Mouse (Mus musculus): ENCODE measurements around the gene Ip6k1. TPM values are rescaled to one million over a fixed set of nuclear protein-coding genes. Genes with fewer than 3 reads are reported as not detected.

The Ip6k1 gene
- total and polyA plus RNA-seq, 2 experiments from 2014 or later = 25.4 to 102 TPM

- ATAC-seq (ENCODE audit: insufficient read depth, low read depth) = no peak
- Histone ChIP-seq H3K4me3 (ENCODE audit: low read depth, low read length) (no peak overlapping the region), H3K27ac (ENCODE audit: low read depth) (no peak overlapping the region), H3K36me3 (replicated peaks; ENCODE audit: control insufficient read depth, insufficient read depth, low read length) (peaks cover 63% of the 10 kb centered on the region), H3K4me1 (ENCODE audit: control insufficient read depth, insufficient read depth) (no peaks in the 10 kb centered on the region), H3K4me2 (ENCODE audit: low read depth, low read length) (no peak overlapping the region), H3K27me3 (ENCODE audit: control insufficient read depth, insufficient read depth, low read length) (no peaks in the 10 kb centered on the region), H3K9ac (replicated peaks; ENCODE audit: low read depth, low read length) (no peak overlapping the region), H3K9me3 (replicated peaks; ENCODE audit: control insufficient read depth, low read length) (no peaks in the 10 kb centered on the region)
- DNase-seq (ENCODE audit: low spot score) = no peak
- TF ChIP-seq CTCF (IDR thresholded peaks at IDR 0.05; ENCODE audit: low read depth) (no peak), EP300 (IDR thresholded peaks at IDR 0.05; ENCODE audit: low read depth) (no peak)
- WGBS = 88% methylated on average over 2 of the region's 2 CpGs
Measured at GRCm38 (mm10) chr9:108035331-108036156, 33.2 kb downstream of the Ip6k1 start.

GRCm38 (mm10) chr9:108044751-108045492, 42.6 kb downstream of the Ip6k1 start:
- H3K36me3 ChIP-seq (replicated peaks; ENCODE audit: control insufficient read depth, insufficient read depth, low read length) = peaks cover 59% of the 10 kb centered on the region
- ATAC-seq (ENCODE audit: insufficient read depth, low read depth) (no peak), DNase-seq (ENCODE audit: low spot score) (no peak)
- H3K9ac ChIP-seq (replicated peaks; ENCODE audit: low read depth, low read length) = no peak overlapping the region
- no peak overlapping the region for H3K27ac ChIP-seq (ENCODE audit: low read depth)
- no peaks in the 10 kb centered on the region for H3K27me3 ChIP-seq (ENCODE audit: control insufficient read depth, insufficient read depth, low read length)
- 96% methylated on average over 8 of the region's 8 CpGs for WGBS
- H3K4me3 ChIP-seq (ENCODE audit: low read depth, low read length) = no peak overlapping the region
- TF ChIP-seq CTCF (IDR thresholded peaks at IDR 0.05; ENCODE audit: low read depth) (peak; percentile 15; the same call in 1 of the 2 replicates), EP300 (IDR thresholded peaks at IDR 0.05; ENCODE audit: low read depth) (no peak)
- no peak overlapping the region for H3K4me2 ChIP-seq (ENCODE audit: low read depth, low read length)
- H3K9me3 ChIP-seq (replicated peaks; ENCODE audit: control insufficient read depth, low read length) = no peaks in the 10 kb centered on the region
- peaks cover 13% of the 10 kb centered on the region for H3K4me1 ChIP-seq (ENCODE audit: control insufficient read depth, insufficient read depth)

GRCm38 (mm10) chr9:108046582-108046981, 44.3 kb downstream of the Ip6k1 start:
- H3K36me3 ChIP-seq (replicated peaks; ENCODE audit: control insufficient read depth, insufficient read depth, low read length) = peaks cover 58% of the 10 kb centered on the region
- WGBS = 86% methylated on average over 4 of the region's 4 CpGs

GRCm38 (mm10) chr9:108047601-108048565, 45.6 kb downstream of the Ip6k1 start:
- ATAC-seq (ENCODE audit: insufficient read depth, low read depth) (no peak), DNase-seq (ENCODE audit: low spot score) (no peak)
- Histone ChIP-seq H3K9me3 (replicated peaks; ENCODE audit: control insufficient read depth, low read length) (no peaks in the 10 kb centered on the region), H3K9ac (replicated peaks; ENCODE audit: low read depth, low read length) (0 out of 2 replicates have a peak overlapping the region, but pooled peaks have one; percentile 22), H3K4me3 (ENCODE audit: low read depth, low read length) (peak overlapping the region; percentile 59), H3K4me2 (ENCODE audit: low read depth, low read length) (peak overlapping the region; percentile 87), H3K4me1 (ENCODE audit: control insufficient read depth, insufficient read depth) (peaks cover 15% of the 10 kb centered on the region), H3K27me3 (ENCODE audit: control insufficient read depth, insufficient read depth, low read length) (no peaks in the 10 kb centered on the region), H3K36me3 (replicated peaks; ENCODE audit: control insufficient read depth, insufficient read depth, low read length) (peaks cover 50% of the 10 kb centered on the region), H3K27ac (ENCODE audit: low read depth) (peak overlapping the region; percentile 44)
- TF ChIP-seq EP300 (IDR thresholded peaks at IDR 0.05; ENCODE audit: low read depth) (no peak), CTCF (IDR thresholded peaks at IDR 0.05; ENCODE audit: low read depth) (no peak)
- 34% methylated on average over 17 of the region's 17 CpGs for WGBS

More at GRCm38 (mm10) chr9:108046582-108046981, 44.3 kb downstream of the Ip6k1 start:
- H3K9me3 ChIP-seq (replicated peaks; ENCODE audit: control insufficient read depth, low read length) = no peaks in the 10 kb centered on the region
- TF ChIP-seq EP300 (IDR thresholded peaks at IDR 0.05; ENCODE audit: low read depth) (no peak), CTCF (IDR thresholded peaks at IDR 0.05; ENCODE audit: low read depth) (no peak)
- H3K4me3 ChIP-seq (ENCODE audit: low read depth, low read length) = no peak overlapping the region
- H3K4me1 ChIP-seq (ENCODE audit: control insufficient read depth, insufficient read depth) = peaks cover 15% of the 10 kb centered on the region
- H3K4me2 ChIP-seq (ENCODE audit: low read depth, low read length) = no peak overlapping the region
- H3K27ac ChIP-seq (ENCODE audit: low read depth) = no peak overlapping the region
- H3K9ac ChIP-seq (replicated peaks; ENCODE audit: low read depth, low read length) = no peak overlapping the region
- H3K27me3 ChIP-seq (ENCODE audit: control insufficient read depth, insufficient read depth, low read length) = no peaks in the 10 kb centered on the region
- DNase-seq (ENCODE audit: low spot score) (no peak), ATAC-seq (ENCODE audit: insufficient read depth, low read depth) (no peak)

- peak overlapping the region; percentile 44 for H3K27ac ChIP-seq (ENCODE audit: low read depth)
- H3K9me3 ChIP-seq (replicated peaks; ENCODE audit: control insufficient read depth, low read length) = no peaks in the 10 kb centered on the region
- no peaks in the 10 kb centered on the region for H3K27me3 ChIP-seq (ENCODE audit: control insufficient read depth, insufficient read depth, low read length)
- H3K36me3 ChIP-seq (replicated peaks; ENCODE audit: control insufficient read depth, insufficient read depth, low read length) = peaks cover 50% of the 10 kb centered on the region
- 0 out of 2 replicates have a peak overlapping the region, but pooled peaks have one; percentile 22 for H3K9ac ChIP-seq (replicated peaks; ENCODE audit: low read depth, low read length)
- WGBS = under 1% methylated on average over 19 of the region's 19 CpGs
- peak overlapping the region; percentile 87 for H3K4me2 ChIP-seq (ENCODE audit: low read depth, low read length)
- no peak for DNase-seq (ENCODE audit: low spot score)
- peak overlapping the region; percentile 59 for H3K4me3 ChIP-seq (ENCODE audit: low read depth, low read length)
- H3K4me1 ChIP-seq (ENCODE audit: control insufficient read depth, insufficient read depth) = peaks cover 15% of the 10 kb centered on the region
- ATAC-seq (ENCODE audit: insufficient read depth, low read depth) = peak; percentile 12
- TF ChIP-seq EP300 (IDR thresholded peaks at IDR 0.05; ENCODE audit: low read depth) = no peak
- no peak for TF ChIP-seq CTCF (IDR thresholded peaks at IDR 0.05; ENCODE audit: low read depth)
Measured at GRCm38 (mm10) chr9:108048566-108048955, 46.3 kb downstream of the Ip6k1 start.
